Mouse (Mus musculus) retina, adult 2 months (tissue): Measurements from ENCODE around the gene Taar7a.
A peak's percentile ranks its signal among the peaks of the same experiment; 100 is the strongest.

Source experiments
- DNase-seq: peaks from one replicate; pipeline ENCODE4 v3.0.0-alpha.2; 2012; ENCODE audit warnings: low read depth, low spot score

Gene Taar7a

GRCm38 (mm10) chr10:23993381-23993780, at the start of gene Taar7a:
Gene Taar7a, minus strand, starts transcription at chr10:23993481.
- no peak for DNase-seq

- DNase-seq: no peak
Observed at GRCm38 (mm10) chr10:24040120-24040869, 47.0 kb upstream of the Taar7a start.

DNA sequence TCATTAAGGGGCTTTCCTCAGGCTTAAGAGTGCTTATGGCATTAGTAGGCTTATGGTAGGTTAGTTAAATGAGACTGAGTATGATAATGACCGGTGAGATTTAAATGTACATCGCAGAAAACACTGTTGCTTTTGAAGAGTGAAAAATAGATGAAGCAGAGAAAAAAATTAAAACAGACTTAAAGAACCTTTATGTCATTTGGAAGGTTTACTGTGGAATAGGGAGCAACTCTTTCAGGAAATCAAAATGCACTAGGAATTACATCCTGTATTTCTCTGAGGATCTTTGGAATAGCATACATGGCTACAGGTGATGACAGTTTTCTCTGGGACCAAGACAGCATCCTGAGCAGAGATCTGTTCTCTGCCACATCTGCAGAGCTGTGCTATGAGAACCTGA, 44.0 kb upstream of the Taar7a start, which contains the start of gene Taar7e:
Gene Taar7e, plus strand, starts transcription at position 301 of the 400 bp plus-strand sequence.
- no peak for DNase-seq

GRCm38 (mm10) chr10:24031347-24031746, 38.1 kb upstream of the Taar7a start:
- DNase-seq: no peak

- no peak for DNase-seq
Observed at GRCm38 (mm10) chr10:24026922-24027321, 33.6 kb upstream of the Taar7a start, which contains the start of gene Taar7d. Gene Taar7d, plus strand, starts transcription at chr10:24027222.

- no peak for DNase-seq
Observed at GRCm38 (mm10) chr10:24008143-24008542, 14.9 kb upstream of the Taar7a start.

DNA sequence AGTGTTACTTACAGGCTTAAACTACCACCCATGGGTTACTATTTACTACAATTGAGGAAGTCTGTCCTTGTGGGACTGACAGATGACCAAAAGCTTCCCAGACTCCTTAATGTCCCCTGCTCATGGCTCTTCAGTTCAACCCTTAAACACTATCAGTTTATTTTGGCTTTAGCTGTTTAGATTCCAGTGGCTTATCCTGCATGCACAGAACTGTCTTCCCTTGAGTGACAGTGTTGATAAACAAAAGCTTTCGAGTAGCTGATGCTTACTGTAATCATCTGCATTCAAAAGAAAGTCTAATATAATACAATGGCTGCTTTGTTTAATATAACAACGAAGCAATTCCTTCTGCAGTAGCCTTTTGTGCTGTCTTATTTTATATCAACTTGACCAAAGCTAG, 13.8 kb upstream of the Taar7a start:
- no peak for DNase-seq

DNA sequence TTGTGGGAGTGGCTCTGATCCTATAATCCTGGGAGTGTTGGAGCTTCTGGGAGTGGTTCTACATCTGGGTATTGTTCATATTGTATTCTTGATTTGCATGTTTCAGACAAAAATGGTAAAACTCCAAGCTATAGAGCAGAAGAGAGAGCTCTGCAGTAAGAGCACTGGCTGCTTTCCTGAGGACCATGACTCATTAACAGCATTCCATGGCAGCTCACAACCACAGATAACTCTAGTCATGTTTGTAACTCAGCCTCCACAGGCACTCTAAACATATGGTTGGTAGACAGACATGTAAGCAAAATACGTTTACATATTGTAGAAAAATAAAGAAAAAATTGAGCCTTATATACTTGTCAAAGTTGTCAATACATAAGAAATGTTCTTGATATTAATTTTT, 13.2 kb upstream of the Taar7a start:
- DNase-seq: no peak

DNA sequence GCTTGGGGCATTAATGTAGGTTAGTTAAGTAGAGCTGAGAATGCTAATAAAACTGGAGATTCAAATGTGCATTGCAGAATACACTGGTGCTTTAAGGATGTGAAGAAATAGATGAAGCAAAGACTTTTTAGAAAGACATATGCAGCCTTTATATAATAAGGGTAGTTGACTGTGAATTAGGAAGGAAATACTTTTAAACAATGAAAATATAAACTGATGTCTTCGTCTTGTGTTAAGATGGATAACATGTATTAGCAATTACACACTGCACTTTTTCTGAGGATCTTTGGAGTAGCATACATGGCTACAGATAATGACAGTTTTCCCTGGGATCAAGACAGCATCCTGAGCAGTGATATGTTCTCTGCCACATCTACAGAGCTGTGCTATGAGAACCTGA, 6.4 kb upstream of the Taar7a start, which contains the start of gene Taar7b:
Gene Taar7b, plus strand, starts transcription at position 301 of the 400 bp plus-strand sequence.
- DNase-seq: no peak

GRCm38 (mm10) chr10:23986419-23986818, 6.9 kb downstream of the Taar7a start:
- DNase-seq: no peak

GRCm38 (mm10) chr10:23985546-23985945, 7.7 kb downstream of the Taar7a start, which contains the start of gene Taar6:
Gene Taar6, minus strand, starts transcription at chr10:23985646.
- DNase-seq: no peak

DNA sequence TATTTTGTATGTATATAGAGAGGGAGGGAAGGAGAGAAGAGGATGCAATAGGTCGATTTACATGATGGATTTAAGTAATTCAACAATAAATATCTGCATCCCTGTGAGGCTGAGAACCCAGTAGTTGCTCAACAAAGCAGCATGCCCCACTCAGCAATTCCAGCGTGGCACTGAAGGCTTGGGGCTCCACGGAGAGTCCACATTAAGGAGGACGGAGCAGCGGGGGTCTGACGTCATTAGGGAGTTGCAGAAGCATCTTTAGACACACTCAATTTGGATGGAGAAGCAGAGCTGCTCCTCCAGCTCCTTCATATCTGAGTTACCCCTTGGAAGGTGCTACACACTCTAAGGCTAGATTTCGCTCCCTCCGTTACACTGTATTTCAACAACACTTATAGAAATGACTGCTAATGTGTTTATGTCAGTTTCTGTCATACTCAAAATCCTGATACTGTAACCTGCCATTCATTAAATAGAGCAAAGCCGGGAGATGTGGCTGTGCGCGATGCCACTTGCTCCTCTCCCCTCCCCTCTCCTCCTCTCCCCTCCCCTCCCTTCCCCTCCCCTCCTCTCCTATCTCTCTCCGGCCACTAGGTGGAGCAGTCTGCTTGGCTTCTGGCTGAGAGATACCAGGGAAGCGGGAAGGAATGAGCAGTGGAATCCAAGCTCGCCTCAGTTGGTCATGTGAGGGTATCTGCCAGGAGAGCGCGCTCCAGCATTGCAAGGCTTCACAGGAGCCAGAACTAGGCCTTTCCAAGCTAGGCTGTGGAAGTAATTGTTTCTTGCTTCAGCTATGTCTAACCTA, 14.2 kb downstream of the Taar7a start:
- peak; percentile 54 for DNase-seq

- DNase-seq: no peak
Observed at GRCm38 (mm10) chr10:23977958-23978357, 15.3 kb downstream of the Taar7a start.

DNA sequence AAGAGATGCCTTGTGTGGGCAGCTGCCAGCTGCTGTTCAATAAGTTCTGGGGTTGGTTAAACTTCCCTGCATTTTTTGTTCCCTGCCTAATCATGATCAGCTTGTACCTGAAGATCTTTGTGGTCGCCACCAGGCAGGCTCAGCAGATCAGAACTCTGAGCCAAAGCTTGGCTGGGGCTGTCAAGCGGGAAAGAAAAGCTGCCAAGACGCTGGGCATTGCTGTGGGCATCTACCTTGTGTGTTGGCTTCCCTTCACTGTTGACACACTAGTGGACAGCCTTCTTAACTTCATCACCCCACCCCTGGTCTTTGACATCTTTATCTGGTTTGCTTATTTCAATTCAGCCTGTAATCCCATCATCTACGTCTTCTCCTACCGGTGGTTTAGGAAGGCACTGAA, 22.0 kb downstream of the Taar7a start:
- DNase-seq: no peak

DNA sequence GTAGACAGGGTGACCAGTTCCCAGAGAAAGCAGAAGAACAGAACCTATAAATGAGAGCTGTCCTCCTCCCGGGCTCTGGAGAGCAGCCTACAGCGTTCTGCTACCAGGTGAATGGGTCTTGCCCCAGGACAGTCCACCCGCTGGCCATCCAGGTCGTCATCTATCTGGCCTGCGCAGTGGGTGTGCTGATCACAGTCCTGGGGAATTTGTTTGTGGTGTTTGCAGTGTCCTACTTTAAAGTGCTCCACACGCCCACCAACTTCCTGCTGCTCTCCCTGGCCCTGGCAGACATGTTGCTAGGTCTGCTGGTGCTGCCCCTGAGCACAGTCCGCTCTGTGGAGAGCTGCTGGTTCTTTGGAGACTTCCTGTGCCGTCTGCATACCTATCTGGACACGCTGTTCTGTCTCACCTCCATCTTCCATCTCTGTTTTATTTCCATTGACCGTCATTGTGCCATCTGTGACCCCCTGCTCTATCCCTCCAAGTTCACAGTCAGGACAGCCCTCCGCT, 22.6 kb downstream of the Taar7a start, which contains the start of gene Taar5:
Gene Taar5, plus strand, starts transcription at position 51 of the 510 bp plus-strand sequence.
- DNase-seq: no peak

DNA sequence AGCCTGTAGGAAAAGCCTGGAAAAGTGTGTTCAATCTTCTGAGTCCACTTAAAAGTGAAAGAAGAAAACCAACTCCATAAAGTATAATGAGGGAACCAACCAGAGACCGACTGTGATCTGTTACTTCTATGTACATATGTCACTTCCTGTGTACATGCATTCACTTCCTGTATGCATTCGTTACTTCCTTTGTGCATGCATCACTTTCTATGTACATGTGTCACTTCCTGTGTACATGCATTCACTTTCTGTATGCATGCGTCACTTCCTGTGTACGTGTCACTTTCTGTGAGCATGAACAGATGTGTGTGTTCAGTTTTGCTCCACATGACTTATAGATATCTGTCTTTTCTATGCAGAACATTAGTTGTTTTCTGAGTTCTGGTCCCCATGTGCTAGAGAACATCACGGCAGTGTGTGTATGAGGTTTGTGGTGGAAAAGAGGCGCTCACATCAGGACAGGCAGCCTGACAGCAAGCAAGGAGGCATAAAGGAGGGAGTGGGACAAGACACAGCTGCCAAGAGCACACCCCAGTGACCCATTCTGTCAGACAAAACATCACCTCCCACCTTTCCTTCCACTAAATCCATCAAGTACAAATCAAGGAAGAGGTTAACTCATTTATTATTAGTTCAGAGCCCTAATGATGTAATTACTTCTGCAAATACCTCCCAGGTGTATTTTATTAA, 28.2 kb downstream of the Taar7a start:
- no peak for DNase-seq

GRCm38 (mm10) chr10:23963444-23963843, 29.8 kb downstream of the Taar7a start:
- DNase-seq: no peak

- no peak for DNase-seq
Observed at GRCm38 (mm10) chr10:23960444-23960915, 32.8 kb downstream of the Taar7a start, which contains the start of gene Taar4. Gene Taar4, plus strand, starts transcription at chr10:23960494.

DNA sequence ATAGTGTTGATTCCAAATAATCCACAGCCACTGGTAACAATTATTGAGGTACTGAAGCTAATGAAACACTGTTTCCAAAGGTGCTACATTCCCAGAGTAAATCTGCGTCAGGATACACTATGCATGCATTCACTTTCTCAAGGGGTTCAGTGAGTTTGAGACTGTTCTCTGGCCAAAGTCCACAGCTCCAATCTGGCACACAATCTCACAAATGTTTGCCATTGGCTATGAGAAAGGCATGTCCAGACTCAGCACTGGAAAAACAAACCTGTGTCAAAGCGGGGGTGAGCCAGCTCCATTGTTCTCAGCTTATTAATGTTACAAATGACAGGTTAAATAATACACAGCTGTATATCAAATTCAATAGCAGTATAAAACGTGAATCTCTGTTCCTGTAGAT, 34.2 kb downstream of the Taar7a start:
- no peak for DNase-seq

- no peak for DNase-seq
Observed at GRCm38 (mm10) chr10:23951714-23952113, 41.6 kb downstream of the Taar7a start.

DNA sequence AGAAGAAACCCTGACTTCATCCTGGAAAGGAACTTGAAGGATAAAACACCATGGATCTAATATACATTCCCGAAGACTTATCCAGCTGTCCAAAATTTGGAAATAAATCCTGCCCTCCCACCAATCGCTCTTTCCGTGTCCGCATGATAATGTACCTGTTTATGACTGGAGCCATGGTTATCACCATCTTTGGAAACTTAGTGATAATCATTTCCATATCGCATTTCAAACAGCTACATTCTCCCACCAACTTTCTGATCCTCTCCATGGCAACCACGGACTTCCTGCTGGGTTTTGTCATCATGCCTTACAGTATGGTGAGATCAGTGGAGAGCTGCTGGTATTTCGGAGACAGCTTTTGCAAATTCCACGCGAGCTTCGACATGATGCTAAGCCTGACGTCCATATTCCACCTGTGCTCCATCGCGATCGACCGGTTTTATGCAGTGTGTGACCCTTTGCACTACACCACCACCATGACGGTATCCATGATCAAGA, 43.7 kb downstream of the Taar7a start, which contains the start of gene Taar3:
Gene Taar3, plus strand, starts transcription at position 51 of the 498 bp plus-strand sequence.
- no peak for DNase-seq
